Mouse (Mus musculus) induced T-regulatory cell, adult 2 months (primary cell): ENCODE measurements around the gene Zfp28.
A peak's percentile ranks its signal among the peaks of the same experiment; 100 is the strongest.
"Not testable (repeated sequence)": the region's sequence is repeated elsewhere in the genome, so short reads cannot be mapped to it uniquely, and the experiment has no call there.

ENCODE experiments used
- DNase-seq: peaks from one replicate; pipeline ENCODE4 v3.0.0-alpha.2; 2012; ENCODE audit warnings: low read depth

The Zfp28 gene

GRCm38 (mm10) chr7:6383044-6383455 is at the start of gene Zfp28:
Gene Zfp28 (plus strand): TSS chr7:6383295.
- DNase-seq, result peak; percentile 90

GRCm38 (mm10) chr7:6339865-6340264 is 43.2 kb upstream of the Zfp28 start:
- no peak for DNase-seq

- DNase-seq, result peak; percentile 11
Observed at GRCm38 (mm10) chr7:6343501-6344071, 39.5 kb upstream of the Zfp28 start, which contains the start of gene Gm3854. Gene Gm3854 (plus strand): TSS chr7:6343759.

GRCm38 (mm10) chr7:6344124-6344523 is 39.0 kb upstream of the Zfp28 start:
- no peak for DNase-seq

GRCm38 (mm10) chr7:6358121-6358520 is 25.0 kb upstream of the Zfp28 start:
- DNase-seq, result no peak

GRCm38 (mm10) chr7:6358937-6359590 is 24.0 kb upstream of the Zfp28 start:
- peak; percentile 87 for DNase-seq

GRCm38 (mm10) chr7:6360477-6361060 is 22.5 kb upstream of the Zfp28 start:
- DNase-seq, result no peak

GRCm38 (mm10) chr7:6361756-6362155 is 21.3 kb upstream of the Zfp28 start:
- DNase-seq, result no peak

- DNase-seq, result peak; percentile 98
Observed at GRCm38 (mm10) chr7:6362268-6363046, 20.6 kb upstream of the Zfp28 start.

- peak; percentile 95 for DNase-seq
Observed at GRCm38 (mm10) chr7:6363047-6363488, 20.0 kb upstream of the Zfp28 start, which contains the start of gene Zfp78. Gene Zfp78 (plus strand): TSS chr7:6363280.

GRCm38 (mm10) chr7:6364761-6365160 is 18.3 kb upstream of the Zfp28 start:
- DNase-seq, result no peak

- DNase-seq, result no peak
Observed at GRCm38 (mm10) chr7:6367185-6367584, 15.9 kb upstream of the Zfp28 start.

- not testable (repeated sequence) for DNase-seq
Observed at GRCm38 (mm10) chr7:6368146-6368545, 14.9 kb upstream of the Zfp28 start.

- DNase-seq, result no peak
Observed at GRCm38 (mm10) chr7:6369460-6369859, 13.6 kb upstream of the Zfp28 start.

GRCm38 (mm10) chr7:6372993-6373392 is 10.1 kb upstream of the Zfp28 start:
- no peak for DNase-seq

- no peak for DNase-seq
Observed at GRCm38 (mm10) chr7:6378441-6378840, 4.7 kb upstream of the Zfp28 start.

GRCm38 (mm10) chr7:6381431-6381830 is 1.7 kb upstream of the Zfp28 start:
- no peak for DNase-seq

GRCm38 (mm10) chr7:6384011-6384410 is 916 bp downstream of the Zfp28 start:
- no peak for DNase-seq

GRCm38 (mm10) chr7:6386995-6387394 is 3.9 kb downstream of the Zfp28 start:
- DNase-seq, result no peak

- DNase-seq, result no peak
Observed at GRCm38 (mm10) chr7:6388971-6389370, 5.9 kb downstream of the Zfp28 start.

GRCm38 (mm10) chr7:6389449-6389848 is 6.4 kb downstream of the Zfp28 start:
- DNase-seq, result no peak
